Mouse (Mus musculus) kidney, adult 2 months (tissue): ENCODE results near the gene Ago1.

Experiments used
- CTCF ChIP-seq: fragments of 200-500 bp; conservative IDR thresholded peaks from 2 replicates; pipeline ENCODE4 v1.5.1; 2011; ENCODE audit warnings: low read depth, mild to moderate bottlenecking, control low read depth, low read length, moderate library complexity, mixed read lengths; ENCODE audit not compliant: insufficient read depth, insufficient read length
- POLR2A ChIP-seq: fragments of 200-500 bp; IDR thresholded peaks from one replicate; pipeline ENCODE4 v1.6.1; 2011; ENCODE audit warnings: low read depth, low read length, control low read depth

DNA sequence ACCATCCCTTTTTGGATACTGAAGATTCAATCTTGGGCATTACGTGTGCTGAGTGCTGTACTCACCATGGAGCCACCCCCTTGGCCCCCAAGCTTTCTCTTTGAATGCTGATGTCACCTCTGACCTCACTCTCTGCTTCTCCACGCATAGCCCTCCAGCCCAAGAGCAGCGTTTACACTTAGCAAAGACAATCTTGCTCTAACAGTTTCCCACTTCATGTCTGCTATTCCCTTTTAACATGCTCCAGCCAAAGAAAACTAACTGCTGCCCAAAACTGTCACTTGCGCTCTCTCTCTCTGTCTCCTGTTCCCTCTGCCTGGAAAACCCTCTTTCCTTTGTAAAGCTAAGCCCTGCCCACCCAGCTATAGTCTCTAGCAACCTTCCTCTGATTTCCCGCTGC, 27.1 kb upstream of the Ago1 start:
- no peak for TF ChIP-seq CTCF
- no peak for TF ChIP-seq POLR2A
